Mouse (Mus musculus) kidney, embryonic 14.5 days (tissue): ENCODE measurements at regions not wholly inside any gene's neighbourhood (a gene's known extent, or its start where the extent isn't known, plus 50 kb on each side); places are given as distances from the start of the nearest gene placed in this dataset. TPM values are rescaled to one million over a fixed set of nuclear protein-coding genes. Genes with fewer than 3 reads are reported as not detected.

ENCODE experiments used
- ATAC-seq: fragments of 200-750 bp; cut with Nextera tagmentation; 2 replicates; pipeline ENCODE4 v1.8.0; 2017; ENCODE audit warnings: moderate number of reproducible peaks, mild to moderate bottlenecking, moderate TSS enrichment, moderate library complexity; ENCODE audit not compliant: low FRiP score, low TSS enrichment
- H3K27ac ChIP-seq: fragments of 300-500 bp; sonication (generic); 2 replicates; pipeline ENCODE4 v1.5.1; 2014; ENCODE audit warnings: low read depth, mild to moderate bottlenecking, low read length, moderate library complexity, mixed read lengths
- H3K27me3 ChIP-seq: fragments of 300-500 bp; sonication (generic); 2 replicates; pipeline ENCODE4 v1.6.1; 2014; ENCODE audit warnings: mild to moderate bottlenecking, low read length; ENCODE audit not compliant: control insufficient read depth, insufficient read depth
- H3K36me3 ChIP-seq: fragments of 300-500 bp; sonication (generic); 2 replicates; pipeline ENCODE4 v1.6.1; 2014; ENCODE audit warnings: low read length, mixed read lengths; ENCODE audit not compliant: control insufficient read depth, insufficient read depth
- H3K4me1 ChIP-seq: fragments of 300-500 bp; sonication (generic); 2 replicates; pipeline ENCODE4 v1.6.1; 2014; ENCODE audit warnings: low read length, mixed read lengths; ENCODE audit not compliant: control insufficient read depth, insufficient read depth
- H3K4me2 ChIP-seq: fragments of 300-500 bp; sonication (generic); replicated peaks from 2 replicates; pipeline ENCODE4 v1.6.1; 2014; ENCODE audit warnings: low read depth, mild to moderate bottlenecking, low read length
- H3K4me3 ChIP-seq: fragments of 300-500 bp; sonication (generic); 2 replicates; pipeline ENCODE4 v1.5.1; 2014; ENCODE audit warnings: mild to moderate bottlenecking, low read length
- H3K9ac ChIP-seq: fragments of 300-500 bp; sonication (generic); 2 replicates; pipeline ENCODE4 v1.6.1; 2014; ENCODE audit warnings: low read depth, mild to moderate bottlenecking, low read length, moderate library complexity
- H3K9me3 ChIP-seq: fragments of 300-500 bp; sonication (generic); 2 replicates; pipeline ENCODE4 v1.6.1; 2016; ENCODE audit warnings: low read length; ENCODE audit not compliant: control insufficient read depth
- microRNA counts: library from miRNA; unstranded; fragments of <30 nt; microRNA quantifications from one replicate; lab custom pipeline; 2017
- microRNA-seq: library from miRNA; unstranded; fragments of <30 nt; microRNA quantifications from one replicate; pipeline ENCODE4, GENCODE M21; 2016

- Histone ChIP-seq H3K9me3 (no peaks in the 10 kb centered on the region), H3K4me3 (no peak overlapping the region), H3K27ac (no peak overlapping the region), H3K27me3 (no peaks in the 10 kb centered on the region), H3K4me1 (no peaks in the 10 kb centered on the region), H3K9ac (no peak overlapping the region), H3K36me3 (no peaks in the 10 kb centered on the region), H3K4me2 (no peak overlapping the region)
- ATAC-seq: no peak
Measured at GRCm38 (mm10) chr7:61878585-61878984, 467.8 kb upstream of the Ndn start.

MicroRNAs encoded in the stretch of these regions (microRNA counts, 519-probe panel; counts per million panel counts)
- microRNA mmu-miR-344 (lab: Ali Mortazavi, UCI): not detected

Small RNA genes lying in the stretch of these regions (microRNA-seq; reads per million reads assigned to microRNA genes)
- gene Gm22466: not detected
- not detected for gene Gm23490
- gene Gm23873: not detected
- not detected for gene Gm23917
- gene Gm23962: not detected
- not detected for gene Gm25533
- gene Mir344: not detected
- gene Mir344b: 1.9 reads per million
- not detected for gene Mir344c
- not detected for gene Mir344d-1
- not detected for gene Mir344d-2
- not detected for gene Mir344d-3
- not detected for gene Mir344e
- gene Mir344h-1: not detected
- gene Mir344h-2: not detected
